Mouse (Mus musculus): ENCODE measurements around the gene Prnp. TPM values are rescaled to one million over a fixed set of nuclear protein-coding genes. Genes with fewer than 3 reads are reported as not detected.

Gene Prnp
- 23.7 and 24.0 TPM in 2 replicates for polyA plus RNA-seq (2014; fragmentation: Nextera tagmentation; extraction: Ambion mirVana)

- peak within 1 kb of the TSS; percentile 48 for H3K4me3 ChIP-seq (ENCODE audit: low read depth, low read length)
- peak within 1 kb of the TSS; percentile 55 for H3K9ac ChIP-seq (replicated peaks; ENCODE audit: low read length)
- peak; percentile 88 for ATAC-seq (replicated peaks; ENCODE audit: insufficient number of reproducible peaks, low FRiP score, low TSS enrichment, low read depth)
- H3K4me1 ChIP-seq (ENCODE audit: control insufficient read depth, insufficient read depth, low read length): no peaks in the 10 kb centered on the region
- peak within 1 kb of the TSS; percentile 58 for H3K4me2 ChIP-seq (ENCODE audit: low read depth, low read length)
- H3K27ac ChIP-seq (replicated peaks; ENCODE audit: low read depth, low read length): no peak within 1 kb of the TSS
- peak; percentile 94 for DNase-seq (ENCODE audit: low spot score)
- H3K27me3 ChIP-seq (ENCODE audit: control insufficient read depth, insufficient read depth, low read length): no peaks in the 10 kb centered on the region
- no peaks in the 10 kb centered on the region for H3K9me3 ChIP-seq (replicated peaks; ENCODE audit: control insufficient read depth, low read length)
- 5% methylated on average over 50 of the region's 52 CpGs for WGBS
- H3K36me3 ChIP-seq (replicated peaks; ENCODE audit: control insufficient read depth, insufficient read depth, low read depth, low read length): no peaks in the 10 kb centered on the region
Observed at GRCm38 (mm10) chr2:131909683-131910572, at the start of gene Prnp, which contains the start of gene Prn. Gene Prnp (plus strand): TSS chr2:131909928. Gene Prn (plus strand): TSS chr2:131909957.

- no peaks in the 10 kb centered on the region for H3K36me3 ChIP-seq (replicated peaks; ENCODE audit: control insufficient read depth, insufficient read depth, low read depth, low read length)
- H3K27ac ChIP-seq (replicated peaks; ENCODE audit: low read depth, low read length): no peak overlapping the region
- H3K4me1 ChIP-seq (ENCODE audit: control insufficient read depth, insufficient read depth, low read length): no peaks in the 10 kb centered on the region
- H3K9ac ChIP-seq (replicated peaks; ENCODE audit: low read length): no peak overlapping the region
- no peak overlapping the region for H3K4me3 ChIP-seq (ENCODE audit: low read depth, low read length)
- H3K27me3 ChIP-seq (ENCODE audit: control insufficient read depth, insufficient read depth, low read length): no peaks in the 10 kb centered on the region
- DNase-seq (ENCODE audit: low spot score): peak; percentile 6
- no peaks in the 10 kb centered on the region for H3K9me3 ChIP-seq (replicated peaks; ENCODE audit: control insufficient read depth, low read length)
- no peak overlapping the region for H3K4me2 ChIP-seq (ENCODE audit: low read depth, low read length)
- WGBS: 61% methylated on average over 3 of the region's 3 CpGs
- ATAC-seq (replicated peaks; ENCODE audit: insufficient number of reproducible peaks, low FRiP score, low TSS enrichment, low read depth): 0 out of 2 replicates have a peak, but pooled peaks have one; percentile 59
Observed at GRCm38 (mm10) chr2:131862617-131863275, 47.0 kb upstream of the Prnp start.

GRCm38 (mm10) chr2:131863472-131863871, 46.3 kb upstream of the Prnp start:
- ATAC-seq (replicated peaks; ENCODE audit: insufficient number of reproducible peaks, low FRiP score, low TSS enrichment, low read depth): no peak
- Histone ChIP-seq H3K9me3 (replicated peaks; ENCODE audit: control insufficient read depth, low read length) (no peaks in the 10 kb centered on the region), H3K27ac (replicated peaks; ENCODE audit: low read depth, low read length) (no peak overlapping the region), H3K4me1 (ENCODE audit: control insufficient read depth, insufficient read depth, low read length) (no peaks in the 10 kb centered on the region), H3K4me3 (ENCODE audit: low read depth, low read length) (no peak overlapping the region), H3K36me3 (replicated peaks; ENCODE audit: control insufficient read depth, insufficient read depth, low read depth, low read length) (no peaks in the 10 kb centered on the region), H3K4me2 (ENCODE audit: low read depth, low read length) (no peak overlapping the region), H3K27me3 (ENCODE audit: control insufficient read depth, insufficient read depth, low read length) (no peaks in the 10 kb centered on the region), H3K9ac (replicated peaks; ENCODE audit: low read length) (no peak overlapping the region)
- 87% methylated on average over 3 of the region's 3 CpGs for WGBS
- no peak for DNase-seq (ENCODE audit: low spot score)

GRCm38 (mm10) chr2:131864262-131864796, 45.4 kb upstream of the Prnp start:
- no peak overlapping the region for H3K4me2 ChIP-seq (ENCODE audit: low read depth, low read length)
- DNase-seq (ENCODE audit: low spot score): no peak
- no peaks in the 10 kb centered on the region for H3K36me3 ChIP-seq (replicated peaks; ENCODE audit: control insufficient read depth, insufficient read depth, low read depth, low read length)
- H3K27me3 ChIP-seq (ENCODE audit: control insufficient read depth, insufficient read depth, low read length): no peaks in the 10 kb centered on the region
- 93% methylated on average over 2 of the region's 2 CpGs for WGBS
- no peaks in the 10 kb centered on the region for H3K4me1 ChIP-seq (ENCODE audit: control insufficient read depth, insufficient read depth, low read length)
- H3K9ac ChIP-seq (replicated peaks; ENCODE audit: low read length): no peak overlapping the region
- ATAC-seq (replicated peaks; ENCODE audit: insufficient number of reproducible peaks, low FRiP score, low TSS enrichment, low read depth): no peak
- no peaks in the 10 kb centered on the region for H3K9me3 ChIP-seq (replicated peaks; ENCODE audit: control insufficient read depth, low read length)
- H3K27ac ChIP-seq (replicated peaks; ENCODE audit: low read depth, low read length): no peak overlapping the region
- no peak overlapping the region for H3K4me3 ChIP-seq (ENCODE audit: low read depth, low read length)

GRCm38 (mm10) chr2:131866676-131867075, 43.1 kb upstream of the Prnp start:
- Histone ChIP-seq H3K9ac (replicated peaks; ENCODE audit: low read length) (no peak overlapping the region), H3K4me3 (ENCODE audit: low read depth, low read length) (no peak overlapping the region), H3K4me1 (ENCODE audit: control insufficient read depth, insufficient read depth, low read length) (no peaks in the 10 kb centered on the region), H3K9me3 (replicated peaks; ENCODE audit: control insufficient read depth, low read length) (no peaks in the 10 kb centered on the region), H3K4me2 (ENCODE audit: low read depth, low read length) (no peak overlapping the region), H3K27me3 (ENCODE audit: control insufficient read depth, insufficient read depth, low read length) (no peaks in the 10 kb centered on the region), H3K36me3 (replicated peaks; ENCODE audit: control insufficient read depth, insufficient read depth, low read depth, low read length) (no peaks in the 10 kb centered on the region), H3K27ac (replicated peaks; ENCODE audit: low read depth, low read length) (no peak overlapping the region)
- DNase-seq (ENCODE audit: low spot score) (no peak), ATAC-seq (replicated peaks; ENCODE audit: insufficient number of reproducible peaks, low FRiP score, low TSS enrichment, low read depth) (no peak)

GRCm38 (mm10) chr2:131868983-131869382, 40.7 kb upstream of the Prnp start:
- H3K9me3 ChIP-seq (replicated peaks; ENCODE audit: control insufficient read depth, low read length): no peaks in the 10 kb centered on the region
- no peaks in the 10 kb centered on the region for H3K27me3 ChIP-seq (ENCODE audit: control insufficient read depth, insufficient read depth, low read length)
- WGBS: 92% methylated on average over 5 of the region's 5 CpGs
- H3K4me3 ChIP-seq (ENCODE audit: low read depth, low read length): no peak overlapping the region
- H3K9ac ChIP-seq (replicated peaks; ENCODE audit: low read length): no peak overlapping the region
- no peak overlapping the region for H3K27ac ChIP-seq (replicated peaks; ENCODE audit: low read depth, low read length)
- DNase-seq (ENCODE audit: low spot score) (no peak), ATAC-seq (replicated peaks; ENCODE audit: insufficient number of reproducible peaks, low FRiP score, low TSS enrichment, low read depth) (no peak)
- H3K36me3 ChIP-seq (replicated peaks; ENCODE audit: control insufficient read depth, insufficient read depth, low read depth, low read length): no peaks in the 10 kb centered on the region
- no peaks in the 10 kb centered on the region for H3K4me1 ChIP-seq (ENCODE audit: control insufficient read depth, insufficient read depth, low read length)
- no peak overlapping the region for H3K4me2 ChIP-seq (ENCODE audit: low read depth, low read length)

GRCm38 (mm10) chr2:131873376-131873775, 36.4 kb upstream of the Prnp start:
- Histone ChIP-seq H3K4me2 (ENCODE audit: low read depth, low read length) (no peak overlapping the region), H3K9ac (replicated peaks; ENCODE audit: low read length) (no peak overlapping the region), H3K27me3 (ENCODE audit: control insufficient read depth, insufficient read depth, low read length) (no peaks in the 10 kb centered on the region), H3K9me3 (replicated peaks; ENCODE audit: control insufficient read depth, low read length) (no peaks in the 10 kb centered on the region), H3K36me3 (replicated peaks; ENCODE audit: control insufficient read depth, insufficient read depth, low read depth, low read length) (no peaks in the 10 kb centered on the region), H3K4me3 (ENCODE audit: low read depth, low read length) (no peak overlapping the region), H3K4me1 (ENCODE audit: control insufficient read depth, insufficient read depth, low read length) (no peaks in the 10 kb centered on the region), H3K27ac (replicated peaks; ENCODE audit: low read depth, low read length) (no peak overlapping the region)
- ATAC-seq (replicated peaks; ENCODE audit: insufficient number of reproducible peaks, low FRiP score, low TSS enrichment, low read depth): no peak
- DNase-seq (ENCODE audit: low spot score): no peak
- WGBS: 80% methylated on average over 1 of the region's 1 CpGs
